Mouse (Mus musculus) kidney, adult 8-10 months (tissue): Measurements from ENCODE around the gene Nxf1.

Experiments
- DNase-seq, 2 experiments: peaks; one replicate each; pipeline ENCODE4 v3.0.0; 2022

The Nxf1 gene

DNA sequence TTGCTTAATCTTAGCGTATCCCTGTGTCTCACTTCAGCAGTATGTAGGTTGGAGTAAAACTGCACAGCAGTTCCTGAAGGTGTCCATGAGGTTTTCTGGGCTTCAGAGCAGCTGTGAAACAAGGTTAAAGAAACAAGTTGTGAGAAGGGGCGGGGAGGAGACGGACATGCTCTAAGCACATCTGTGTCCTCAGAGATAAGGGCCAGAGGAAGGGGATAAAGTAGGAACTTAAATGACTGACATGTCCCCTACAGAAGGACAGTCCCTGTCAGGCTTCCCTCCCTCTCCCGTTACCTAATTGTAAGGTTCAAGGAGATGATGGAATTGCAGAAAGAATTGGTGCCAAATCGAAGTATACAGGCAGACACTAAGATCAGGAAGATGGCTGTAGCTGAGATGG lies 16.1 kb downstream of the Nxf1 start:
- DNase-seq: no peak

DNA sequence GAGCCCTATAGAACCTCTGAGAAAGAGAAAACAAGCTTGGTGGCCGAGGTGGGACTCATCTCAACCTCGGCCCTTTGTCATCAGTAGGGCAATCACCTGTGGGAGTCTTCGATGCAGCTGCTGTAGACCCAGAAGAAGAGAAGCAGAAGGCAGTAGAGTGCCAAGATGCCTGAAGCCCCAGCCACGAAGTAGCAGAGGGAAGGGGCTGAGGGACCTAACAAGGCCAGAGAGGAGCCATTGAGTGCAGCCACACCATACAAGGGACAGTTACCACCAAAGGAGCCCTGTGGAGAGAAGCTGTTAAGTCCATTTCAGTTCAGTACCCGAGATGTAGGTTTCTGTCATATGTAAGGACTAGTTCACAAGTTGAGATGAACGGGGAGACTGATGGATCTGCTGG lies 16.5 kb downstream of the Nxf1 start:
- no peak for DNase-seq

DNA sequence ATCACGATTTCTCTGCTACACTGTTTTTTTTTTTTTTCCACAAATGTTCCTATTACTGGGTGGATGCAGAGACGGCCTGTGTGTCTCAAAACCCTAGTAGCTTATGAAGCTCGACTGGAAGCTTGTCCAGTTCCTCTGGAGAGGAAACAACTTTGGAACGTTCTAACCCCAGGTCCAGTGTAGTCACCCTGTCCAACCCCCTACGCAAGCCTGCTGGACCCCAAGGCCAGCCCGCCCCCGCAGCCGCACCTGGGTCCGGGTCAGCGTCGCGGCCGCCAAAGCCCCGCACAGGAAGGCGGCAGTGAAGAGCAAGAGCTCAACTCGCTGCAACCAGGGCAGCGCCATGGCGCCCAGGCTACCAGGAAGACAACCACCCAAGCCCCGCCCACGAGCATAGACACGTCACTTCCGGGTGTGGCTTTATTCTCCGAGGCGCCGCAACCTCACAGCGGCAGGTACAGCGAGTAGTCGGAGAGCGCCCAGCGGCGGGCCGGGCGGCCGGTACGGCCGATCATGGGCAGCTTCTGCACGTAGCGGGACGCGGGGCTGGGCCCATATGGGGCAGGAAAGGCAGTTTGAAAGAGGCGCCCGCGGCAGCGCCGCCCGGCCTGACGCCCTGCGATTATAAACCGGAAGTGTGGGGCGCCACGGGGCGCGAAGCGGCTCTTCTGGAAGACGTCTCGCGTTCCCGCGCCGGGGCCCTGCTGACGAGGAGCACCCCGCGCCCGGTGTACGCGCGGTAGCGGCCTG lies 17.4 kb downstream of the Nxf1 start, which contains the start of gene Tmem179b:
Tmem179b (minus strand) TSS at position 382 of the 750 bp plus-strand sequence.
- DNase-seq: peak; percentile 92 to 96

DNA sequence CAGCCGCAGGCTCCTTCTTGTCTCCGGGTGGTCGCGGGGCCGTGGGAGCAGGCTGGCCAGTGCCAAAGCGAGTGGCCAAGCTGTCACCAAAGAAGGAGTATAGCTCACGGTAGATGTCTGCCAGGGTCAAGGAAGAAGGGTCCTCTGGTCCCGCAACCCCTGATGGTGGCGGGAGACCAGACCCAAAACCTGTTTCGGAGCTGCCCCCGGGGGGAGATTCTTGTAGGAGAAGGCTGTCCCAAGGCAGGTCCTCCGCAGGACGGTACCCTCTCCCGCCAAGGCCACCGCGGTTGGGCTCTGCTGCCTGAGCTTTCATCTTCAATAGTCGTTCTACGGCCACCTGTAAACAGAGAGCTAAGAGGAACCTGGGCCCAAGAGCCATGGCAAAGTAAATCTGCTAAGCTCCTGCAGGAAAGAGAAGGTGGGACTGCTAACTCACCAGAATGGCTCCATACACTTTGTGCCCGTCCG lies 18.1 kb downstream of the Nxf1 start:
- DNase-seq: peak; percentile 26 to 27

DNA sequence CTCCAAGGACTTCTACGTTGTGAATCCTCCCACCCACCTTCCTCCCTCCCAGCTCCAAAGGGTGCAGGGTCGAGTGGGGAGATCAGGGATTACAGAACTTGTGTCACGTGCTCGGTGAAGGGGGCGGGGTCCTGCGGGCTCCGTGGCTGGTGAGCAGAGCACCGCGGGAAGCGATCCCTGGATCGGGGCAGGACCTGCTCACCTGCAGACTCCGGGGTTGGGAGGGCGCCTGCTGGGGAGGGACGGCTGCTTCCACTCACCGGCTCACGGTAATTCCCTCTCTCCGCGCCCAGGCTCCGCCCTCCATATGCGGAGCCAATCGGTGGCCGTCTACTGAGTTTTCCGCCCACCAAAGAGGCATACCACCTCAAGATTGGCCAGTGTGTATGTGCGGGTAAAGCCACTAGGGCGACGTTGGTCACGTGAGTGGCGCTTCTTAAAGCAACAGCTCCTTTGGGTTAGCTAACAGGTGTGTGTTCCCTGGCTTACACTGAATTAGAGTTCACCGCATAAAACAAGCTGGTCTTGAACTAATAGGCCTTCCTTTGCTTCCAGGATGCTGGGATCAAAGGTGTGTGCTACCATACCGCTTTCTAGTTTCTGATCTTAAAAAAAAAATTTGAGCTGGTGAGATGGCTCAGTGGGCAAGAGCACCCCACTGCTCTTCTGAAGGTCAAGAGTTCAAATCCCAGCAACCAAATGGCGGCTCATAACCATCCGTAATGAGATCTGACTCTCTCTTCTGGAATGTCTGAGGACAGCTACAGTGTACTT lies 29.3 kb downstream of the Nxf1 start, which contains the start of gene Taf6l:
Taf6l (minus strand) TSS at position 410 of the 774 bp plus-strand sequence.
- DNase-seq: peak; percentile 97 to 98

DNA sequence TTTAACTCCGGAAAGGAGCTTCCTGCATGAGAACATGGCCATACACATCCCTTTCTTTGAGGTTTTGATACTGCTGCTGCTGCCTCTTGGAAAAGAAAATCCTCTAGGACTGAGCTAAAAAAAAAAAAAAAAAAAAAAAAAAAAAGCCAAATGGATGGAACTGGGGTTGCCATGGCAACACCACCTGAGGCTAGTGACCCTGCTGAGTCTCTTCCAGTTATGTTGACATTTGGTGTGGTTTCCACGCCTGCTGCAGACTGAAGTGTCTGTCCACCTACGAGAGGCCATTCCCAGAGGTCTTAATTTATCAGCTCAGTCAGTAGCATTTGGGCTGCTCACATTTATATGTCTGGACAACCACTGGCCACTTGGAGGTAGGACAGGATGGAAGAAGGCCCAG lies 31.6 kb downstream of the Nxf1 start:
- no peak for DNase-seq

DNA sequence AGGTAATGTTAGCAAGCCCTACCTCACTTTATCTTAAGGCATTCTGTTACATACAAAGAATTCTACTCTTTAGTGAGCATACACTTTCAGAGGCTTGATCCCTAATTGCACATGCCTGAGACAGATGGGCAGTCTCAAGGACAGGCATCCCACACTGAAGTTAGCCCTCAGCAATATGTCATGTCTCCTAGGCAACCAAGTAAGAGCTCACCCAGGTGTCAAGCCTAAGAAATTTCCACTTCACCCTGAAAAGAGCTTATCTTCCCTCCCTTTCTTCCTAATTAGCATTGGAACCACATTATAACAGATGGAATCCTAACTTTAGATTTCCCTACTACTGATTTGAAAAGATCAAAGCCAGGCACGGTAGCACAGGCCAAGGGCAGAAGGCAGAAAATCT lies 32.3 kb downstream of the Nxf1 start:
- no peak for DNase-seq

DNA sequence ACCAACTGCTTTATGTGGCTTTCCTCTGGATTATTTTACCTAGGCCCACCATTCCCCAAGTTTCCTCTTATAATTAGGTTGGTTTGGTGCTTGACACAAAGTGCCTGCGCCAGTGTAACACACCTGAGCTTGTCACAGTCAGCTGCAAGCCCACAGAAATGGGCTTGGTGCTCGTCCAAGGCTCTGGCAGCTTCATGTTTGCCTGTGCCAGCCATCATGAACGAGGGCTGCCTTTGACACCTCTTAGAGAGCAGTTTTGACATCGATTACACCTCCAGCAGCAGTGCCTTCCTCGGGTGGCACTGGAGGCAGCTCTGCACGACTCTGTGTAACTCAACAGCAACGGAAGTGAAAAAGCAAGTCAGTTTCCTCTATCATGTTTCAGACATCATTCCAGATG lies 33.3 kb downstream of the Nxf1 start:
- no peak for DNase-seq

DNA sequence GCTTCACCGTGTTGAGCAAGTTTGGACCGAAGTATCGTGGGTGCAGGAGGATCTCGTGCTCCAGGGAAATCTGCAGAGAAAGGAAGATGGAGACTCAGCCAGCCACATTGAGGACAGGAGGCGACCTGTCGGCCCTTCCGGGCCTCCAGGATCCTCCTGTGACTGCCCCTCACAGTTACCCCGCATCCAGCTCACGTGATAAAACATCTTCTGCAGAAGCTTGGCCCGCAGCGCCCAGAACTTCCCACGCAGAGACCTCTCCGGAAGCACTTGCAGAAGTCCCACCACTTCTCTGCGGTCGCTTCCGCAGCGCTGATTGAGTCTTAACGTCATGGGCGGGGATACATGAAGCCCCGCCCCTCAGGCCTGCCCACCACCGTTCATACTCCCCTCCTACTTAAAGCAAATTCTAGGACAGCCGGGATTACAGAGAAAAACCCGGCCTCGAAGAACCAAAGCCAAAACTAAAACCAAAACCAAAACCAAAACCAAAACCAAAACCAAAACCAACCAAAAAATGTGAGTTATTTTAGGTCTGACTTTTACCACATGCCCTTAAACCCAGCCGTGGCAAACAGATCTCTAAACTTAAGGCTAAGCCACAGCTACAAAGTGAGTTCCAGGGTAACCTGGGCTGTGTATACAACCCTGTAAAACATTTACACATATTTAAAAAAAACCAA lies 41.5 kb downstream of the Nxf1 start, which contains the start of gene Polr2g:
Polr2g (minus strand) TSS at position 314 of the 683 bp plus-strand sequence.
- DNase-seq: peak; percentile 93

DNA sequence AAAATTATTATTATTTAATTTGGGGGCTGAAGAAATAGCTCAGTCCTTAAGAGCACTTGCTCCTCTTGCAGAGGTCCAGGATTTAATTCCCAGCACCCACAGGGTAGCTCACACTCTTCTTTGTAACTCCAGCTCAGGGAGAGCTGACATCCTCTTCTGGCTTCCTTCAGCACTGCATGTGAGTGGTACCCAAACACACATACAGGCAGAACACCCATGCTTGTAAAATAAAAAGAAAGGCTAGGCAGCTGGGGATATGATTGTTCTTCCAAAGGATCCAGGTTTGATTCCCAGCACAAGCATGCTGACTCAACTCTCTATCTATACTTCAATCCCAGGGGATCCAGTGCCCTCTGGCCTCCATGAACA lies 42.1 kb downstream of the Nxf1 start:
- no peak for DNase-seq

DNA sequence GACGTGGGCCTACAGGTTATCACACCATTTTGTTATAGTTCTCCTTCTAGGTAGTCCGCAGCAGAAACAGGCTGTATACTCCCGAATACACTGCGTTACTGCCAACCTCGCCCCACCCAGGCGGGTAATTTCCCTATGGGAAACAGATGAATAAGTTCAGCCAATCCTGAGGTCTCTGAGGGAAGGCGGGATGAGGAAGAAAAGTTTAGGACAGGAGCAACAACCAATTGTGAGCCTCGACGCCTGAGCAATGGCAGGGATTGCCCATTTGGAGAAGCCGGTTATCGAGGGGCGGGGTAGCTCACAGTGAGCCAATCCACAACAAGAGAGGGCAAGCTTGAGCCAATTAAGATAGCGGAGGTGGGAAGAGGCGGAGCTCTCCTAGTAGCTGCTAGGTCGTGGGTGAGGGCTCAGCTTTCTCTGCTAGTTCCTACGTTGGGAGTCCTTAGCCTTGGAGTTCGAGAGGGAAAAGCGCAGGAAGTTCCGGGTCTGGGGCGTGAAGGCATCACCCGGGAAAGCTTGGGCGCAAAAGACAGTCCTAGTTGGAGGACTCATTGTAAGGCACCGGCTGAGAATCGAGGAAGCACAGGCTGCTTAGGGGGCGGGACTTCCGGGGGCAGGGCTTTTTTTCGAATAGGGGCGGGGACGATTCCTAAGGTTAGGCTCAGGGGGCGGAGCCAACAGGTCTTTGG lies 45.4 kb downstream of the Nxf1 start, which contains the start of gene Zbtb3:
Zbtb3 (plus strand) TSS at position 426 of the 692 bp plus-strand sequence.
- DNase-seq: peak; percentile 96 to 98

DNA sequence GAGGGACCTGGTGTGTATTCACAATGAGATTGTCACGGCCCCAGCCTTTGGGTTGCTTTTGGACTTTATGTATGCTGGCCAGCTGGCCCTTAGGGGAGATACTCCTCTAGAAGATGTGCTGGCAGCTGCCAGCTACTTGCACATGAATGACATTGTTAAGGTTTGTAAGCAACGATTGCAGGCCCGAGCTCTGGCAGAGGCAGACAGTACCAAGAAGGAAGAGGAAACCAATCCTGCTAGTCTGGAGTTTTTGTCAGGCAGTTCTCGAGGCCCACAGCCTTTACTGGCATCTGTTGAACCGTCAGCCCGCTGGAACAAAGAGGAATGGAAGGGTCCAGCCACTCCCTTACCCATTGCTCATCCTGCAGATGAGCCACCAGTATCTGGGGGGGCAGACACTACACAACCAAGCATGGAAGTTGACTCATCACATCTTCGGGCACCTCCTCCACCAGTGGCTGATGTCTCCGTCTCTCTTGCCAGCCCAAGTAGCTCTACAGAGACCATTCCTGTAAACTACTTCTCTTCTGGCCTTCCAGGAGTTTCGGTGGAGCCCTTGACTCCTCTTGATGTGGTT lies 46.4 kb downstream of the Nxf1 start:
- no peak for DNase-seq

DNA sequence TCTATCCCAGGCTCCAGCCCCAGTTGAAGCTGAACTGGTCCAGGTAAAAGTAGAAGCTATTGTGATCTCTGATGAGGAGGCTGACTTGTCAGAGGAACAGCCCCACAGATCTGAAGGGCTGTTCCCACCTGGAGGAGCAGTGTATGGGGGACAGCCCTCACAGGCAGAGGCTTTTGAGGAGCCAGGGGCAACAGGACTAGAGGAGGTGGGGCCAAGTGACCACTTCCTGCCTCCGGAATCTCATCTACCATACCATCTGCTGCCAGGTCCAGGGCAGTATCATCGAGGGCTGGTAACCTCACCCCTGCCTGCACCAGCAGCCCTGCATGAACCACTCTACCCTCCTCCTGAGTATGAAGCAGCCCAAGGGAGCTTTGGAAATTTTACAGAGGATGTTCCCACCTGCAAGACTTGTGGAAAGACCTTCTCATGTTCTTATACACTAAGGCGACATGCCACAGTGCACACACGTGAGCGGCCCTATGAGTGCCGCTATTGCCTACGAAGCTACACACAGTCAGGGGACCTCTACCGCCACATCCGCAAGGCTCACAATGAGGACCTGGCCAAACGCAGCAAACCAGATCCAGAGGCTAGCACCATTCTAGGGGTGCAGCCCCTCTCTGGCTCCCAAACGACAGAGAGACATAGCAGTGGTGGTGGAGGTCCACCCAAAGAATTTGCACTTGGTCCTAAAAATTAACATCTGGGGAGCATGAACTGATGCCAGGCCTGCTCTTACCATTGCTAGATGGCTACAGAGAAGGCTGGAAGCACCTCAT lies 47.2 kb downstream of the Nxf1 start:
- DNase-seq: no peak

DNA sequence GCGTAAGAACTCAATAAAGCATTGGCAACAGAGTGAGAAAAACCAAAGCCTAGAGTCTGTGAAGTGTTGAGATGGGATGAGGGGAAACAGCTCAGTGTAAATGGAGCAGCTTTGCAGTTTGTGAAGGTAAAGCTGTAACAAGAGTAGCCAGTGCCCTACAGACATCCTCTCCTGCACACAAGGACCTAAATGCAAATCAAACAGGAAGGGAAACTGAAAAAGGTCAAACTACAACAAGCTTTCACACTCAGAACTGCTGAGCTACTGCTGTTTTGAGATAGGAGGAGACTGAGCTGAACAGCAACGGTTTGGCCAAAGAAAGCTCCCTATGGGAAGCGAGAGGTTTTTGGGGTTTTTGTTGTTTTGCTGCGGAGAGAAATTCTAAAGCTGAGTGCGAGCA lies 49.9 kb downstream of the Nxf1 start:
- DNase-seq: no peak

DNA sequence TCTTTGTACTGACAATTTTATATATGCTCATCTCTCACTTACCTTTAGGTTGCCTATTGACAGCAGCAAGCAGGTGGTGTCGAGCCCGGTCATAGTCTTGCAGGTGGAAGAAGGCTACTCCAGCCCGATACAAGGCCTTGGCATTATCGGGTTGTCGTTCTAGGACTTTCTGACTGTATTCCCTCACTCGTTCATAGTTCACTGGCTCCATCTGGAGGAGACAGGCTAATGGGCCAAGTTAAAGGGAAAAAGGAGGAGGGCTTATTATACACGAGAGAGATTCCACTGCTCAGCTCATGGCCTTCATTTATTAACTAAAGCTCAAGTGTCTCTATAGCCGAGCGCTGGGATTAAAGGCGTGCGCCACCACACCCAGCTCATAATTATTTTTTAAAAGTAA lies 58.9 kb downstream of the Nxf1 start:
- peak in 1 of 2 experiments; percentile 60 for DNase-seq

DNA sequence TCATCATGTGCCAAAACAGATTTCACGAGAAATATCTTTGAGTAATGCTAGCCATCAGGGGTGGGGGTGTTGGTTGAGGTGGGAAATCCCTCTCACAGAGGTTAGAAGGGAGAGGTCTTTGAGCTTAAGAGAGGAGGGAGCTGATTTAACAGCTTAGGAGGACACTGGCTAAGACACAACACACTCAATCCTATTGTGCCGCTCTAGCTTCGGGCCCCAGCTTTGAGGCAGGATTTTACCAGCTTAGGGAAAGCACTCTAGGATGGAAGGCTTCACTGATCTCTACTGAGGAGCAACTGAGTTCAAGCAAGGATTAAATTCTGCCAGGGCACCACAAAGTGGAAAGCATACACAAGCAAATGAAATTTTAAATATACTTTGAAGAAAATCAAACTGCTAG lies 60.1 kb downstream of the Nxf1 start:
- no peak for DNase-seq

DNA sequence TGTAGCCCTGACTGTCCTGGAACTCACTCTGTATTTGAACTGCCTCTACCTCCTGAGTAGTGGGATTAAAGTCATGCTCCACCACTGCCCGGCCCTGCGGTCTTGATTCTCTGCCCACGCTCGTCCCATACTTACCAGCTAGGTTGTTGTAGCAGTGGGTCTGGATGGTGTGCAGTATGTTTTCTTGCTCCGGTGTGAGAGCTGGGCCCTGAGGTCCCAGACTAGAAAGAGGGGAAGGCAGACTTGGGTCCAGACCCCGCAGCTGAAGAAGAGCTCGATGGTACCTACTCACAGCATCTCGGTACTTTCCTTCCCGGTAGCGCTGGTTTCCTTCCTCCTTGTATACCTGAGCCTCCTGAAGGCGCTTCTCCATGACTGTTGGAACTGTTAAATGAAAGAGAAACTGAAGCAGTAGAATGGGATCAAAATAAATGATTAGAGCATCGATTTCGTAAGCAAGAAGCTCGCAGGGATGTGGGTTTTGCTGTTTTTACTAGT lies 61.5 kb downstream of the Nxf1 start:
- DNase-seq: no peak

DNA sequence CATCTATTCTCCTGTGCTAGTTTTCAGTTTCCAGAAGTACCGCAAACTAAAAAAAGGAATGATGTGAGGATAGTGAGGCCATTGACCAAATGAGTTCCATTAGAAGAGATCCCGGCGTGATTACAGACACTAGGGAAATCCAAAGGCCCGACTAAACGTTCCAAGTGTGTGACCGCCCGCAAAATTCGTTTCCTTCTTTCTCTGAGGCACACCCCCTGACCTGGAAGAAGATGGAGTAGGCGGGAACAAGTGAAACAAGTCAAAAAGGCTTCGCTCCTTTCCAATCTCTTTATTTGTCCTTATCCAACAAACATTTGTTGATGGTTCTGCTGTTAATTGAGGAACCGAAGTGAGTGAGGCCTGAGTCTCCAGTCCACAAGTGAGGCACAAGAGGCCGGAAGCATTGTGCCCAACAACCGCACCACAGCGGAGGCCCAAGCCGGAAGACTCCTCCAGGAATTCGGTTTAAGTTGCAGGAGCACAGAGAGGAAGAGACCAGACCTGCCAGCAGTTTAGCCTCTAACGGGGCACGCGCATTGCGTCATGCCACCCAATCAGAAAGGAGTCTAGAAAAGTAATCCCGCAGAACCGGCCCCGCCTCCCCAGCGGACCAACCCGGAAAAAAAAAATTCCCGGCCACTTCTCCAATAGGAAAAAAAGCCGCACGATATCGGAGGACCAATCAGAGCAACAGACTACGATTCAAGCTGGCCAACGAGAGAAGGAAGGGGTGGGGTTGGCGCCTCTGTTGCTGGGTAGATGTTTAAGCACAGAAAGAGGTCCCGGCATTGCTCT lies 62.1 kb downstream of the Nxf1 start, which contains the start of gene Ttc9c:
Ttc9c (minus strand) TSS at position 533 of the 795 bp plus-strand sequence.
- peak; percentile 98 to 99 for DNase-seq

DNA sequence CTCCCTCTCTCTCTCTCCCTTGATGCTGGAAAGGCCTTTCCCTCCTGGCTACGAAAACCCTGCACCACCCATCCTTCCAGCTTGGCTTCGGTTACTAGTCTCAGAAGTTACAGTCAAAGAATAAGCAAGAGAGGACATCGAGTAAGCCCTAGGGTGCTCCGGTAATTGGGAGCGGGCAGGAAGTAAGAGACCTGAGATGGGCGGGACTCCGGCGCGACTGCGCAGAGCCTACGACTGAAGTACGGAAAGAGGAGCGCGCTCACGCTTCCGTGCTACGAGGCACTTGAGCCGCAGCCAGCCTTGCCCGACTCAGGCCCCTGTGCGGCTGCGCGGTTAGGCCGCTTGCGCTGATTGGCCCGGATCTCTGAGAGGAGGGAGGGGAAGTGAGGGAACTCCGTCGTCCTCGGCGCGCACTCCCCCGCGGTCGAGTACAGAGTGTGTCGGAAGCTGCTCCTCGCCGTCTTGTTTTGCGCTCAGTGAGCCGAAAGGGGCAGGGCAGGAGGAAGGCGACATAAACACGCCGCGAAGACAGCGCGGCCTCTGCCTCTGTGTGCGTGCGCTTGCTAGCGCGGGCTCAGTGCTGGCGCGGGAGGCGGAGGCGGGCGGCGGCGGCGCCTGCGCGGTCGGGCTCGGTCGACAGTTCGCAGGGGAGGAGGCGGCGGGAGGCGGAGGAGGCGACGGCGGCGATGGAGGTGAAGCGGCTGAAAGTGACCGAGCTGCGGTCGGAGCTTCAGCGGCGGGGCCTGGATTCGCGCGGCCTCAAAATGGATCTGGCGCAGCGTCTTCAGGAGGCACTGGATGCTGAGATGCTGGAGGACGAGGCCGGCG lies 62.9 kb downstream of the Nxf1 start, which contains the start of gene Hnrnpul2:
Hnrnpul2 (plus strand) TSS at position 415 of the 828 bp plus-strand sequence.
- DNase-seq: peak; percentile 98 to 99
